Mouse (Mus musculus): ENCODE results near the gene Slc6a6. TPM values are rescaled to one million over a fixed set of nuclear protein-coding genes. Genes with fewer than 3 reads are reported as not detected.

Slc6a6 gene
- polyA plus RNA-seq, 1 experiment, result 109 TPM

DNA sequence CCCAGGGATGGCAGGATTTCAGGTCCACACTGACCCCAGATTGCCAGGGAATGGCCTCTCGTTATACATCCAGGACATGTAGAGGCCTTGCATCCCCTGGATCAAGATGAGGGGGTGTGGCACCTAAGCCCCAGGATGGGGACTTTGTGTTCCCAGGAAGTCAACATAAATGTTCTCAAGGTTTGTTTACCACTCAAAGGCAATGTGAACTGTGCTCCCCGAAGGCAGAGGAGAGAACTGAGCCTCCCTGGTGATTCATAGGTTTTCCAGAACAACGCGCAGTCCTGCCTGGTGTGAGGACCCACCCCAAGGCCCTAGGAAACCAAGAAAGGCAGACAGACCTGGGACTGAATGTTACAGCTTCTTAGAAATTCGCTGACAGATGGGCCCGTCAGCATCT, 18.6 kb upstream of the Slc6a6 start:
- Histone ChIP-seq H3K27me3 (ENCODE audit: control insufficient read depth, insufficient read depth, low read length, poor library complexity, severe bottlenecking) (no peaks in the 10 kb centered on the region), H3K36me3 (ENCODE audit: control insufficient read depth, insufficient read depth, low read length, poor library complexity, severe bottlenecking) (no peaks in the 10 kb centered on the region), H3K4me3 (ENCODE audit: low read depth, low read length) (no peak overlapping the region), H3K9ac (ENCODE audit: low read depth, poor library complexity, severe bottlenecking) (no peak overlapping the region), H3K27ac (ENCODE audit: insufficient read depth, low read length) (peak overlapping the region; percentile 8; the same call in 1 of the 2 replicates), H3K9me3 (replicated peaks; ENCODE audit: control insufficient read depth, insufficient read depth, low read length, poor library complexity, severe bottlenecking) (no peaks in the 10 kb centered on the region), H3K4me1 (ENCODE audit: control insufficient read depth, insufficient read depth, low read length) (peaks cover 4% of the 10 kb centered on the region)
- no peak for TF ChIP-seq CTCF (IDR thresholded peaks at IDR 0.05; ENCODE audit: low read depth, low read length)
- no peak for TF ChIP-seq EP300 (IDR thresholded peaks at IDR 0.05; ENCODE audit: insufficient read depth, low read depth, low read length)
- no peak for TF ChIP-seq POLR2A (IDR thresholded peaks at IDR 0.05; ENCODE audit: insufficient read depth, low read length)

- no peak for TF ChIP-seq EP300 (IDR thresholded peaks at IDR 0.05; ENCODE audit: insufficient read depth, low read depth, low read length)
- no peak for TF ChIP-seq CTCF (IDR thresholded peaks at IDR 0.05; ENCODE audit: low read depth, low read length)
- TF ChIP-seq POLR2A (IDR thresholded peaks at IDR 0.05; ENCODE audit: insufficient read depth, low read length), result no peak
- Histone ChIP-seq H3K4me3 (ENCODE audit: low read depth, low read length) (no peak overlapping the region), H3K27ac (ENCODE audit: insufficient read depth, low read length) (peak overlapping the region; percentile 8), H3K27me3 (ENCODE audit: control insufficient read depth, insufficient read depth, low read length, poor library complexity, severe bottlenecking) (no peaks in the 10 kb centered on the region), H3K4me1 (ENCODE audit: control insufficient read depth, insufficient read depth, low read length) (peaks cover 6% of the 10 kb centered on the region), H3K36me3 (ENCODE audit: control insufficient read depth, insufficient read depth, low read length, poor library complexity, severe bottlenecking) (no peaks in the 10 kb centered on the region), H3K9me3 (replicated peaks; ENCODE audit: control insufficient read depth, insufficient read depth, low read length, poor library complexity, severe bottlenecking) (no peaks in the 10 kb centered on the region), H3K9ac (ENCODE audit: low read depth, poor library complexity, severe bottlenecking) (no peak overlapping the region)
Observed at GRCm38 (mm10) chr6:91665990-91666700, 17.7 kb upstream of the Slc6a6 start.

- no peak overlapping the region for H3K27ac ChIP-seq (ENCODE audit: insufficient read depth, low read length)
- H3K9me3 ChIP-seq (replicated peaks; ENCODE audit: control insufficient read depth, insufficient read depth, low read length, poor library complexity, severe bottlenecking), result no peaks in the 10 kb centered on the region
- no peaks in the 10 kb centered on the region for H3K27me3 ChIP-seq (ENCODE audit: control insufficient read depth, insufficient read depth, low read length, poor library complexity, severe bottlenecking)
- no peak overlapping the region for H3K9ac ChIP-seq (ENCODE audit: low read depth, poor library complexity, severe bottlenecking)
- peaks cover 8% of the 10 kb centered on the region for H3K4me1 ChIP-seq (ENCODE audit: control insufficient read depth, insufficient read depth, low read length)
- no peak overlapping the region for H3K4me3 ChIP-seq (ENCODE audit: low read depth, low read length)
- no peaks in the 10 kb centered on the region for H3K36me3 ChIP-seq (ENCODE audit: control insufficient read depth, insufficient read depth, low read length, poor library complexity, severe bottlenecking)
- 0 out of 2 replicates have a peak, but pooled peaks have one; percentile 39 for TF ChIP-seq EP300 (IDR thresholded peaks at IDR 0.05; ENCODE audit: insufficient read depth, low read depth, low read length)
- TF ChIP-seq POLR2A (IDR thresholded peaks at IDR 0.05; ENCODE audit: insufficient read depth, low read length), result no peak
Observed at GRCm38 (mm10) chr6:91667141-91667540, 16.7 kb upstream of the Slc6a6 start.

DNA sequence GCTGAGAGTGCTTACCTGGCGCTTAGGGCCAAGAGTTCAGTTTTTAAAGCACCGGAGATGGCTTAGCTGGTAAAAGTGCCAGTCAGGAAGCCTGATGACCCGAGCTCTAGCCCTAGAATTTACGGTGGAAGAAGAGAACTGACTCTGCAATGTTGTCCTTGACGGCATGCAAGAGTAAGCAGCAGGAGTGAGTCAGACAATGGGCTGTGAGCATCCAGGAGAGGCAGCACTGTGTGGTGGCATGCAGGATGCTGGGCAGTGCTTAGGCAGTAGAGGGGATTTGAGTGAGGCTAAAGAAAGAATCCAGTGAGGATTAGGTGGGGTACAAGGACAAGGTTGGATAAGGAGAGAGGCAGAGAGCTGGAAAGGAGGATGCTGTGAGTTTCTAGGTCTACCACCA, 15.6 kb upstream of the Slc6a6 start:
- H3K36me3 ChIP-seq (ENCODE audit: control insufficient read depth, insufficient read depth, low read length, poor library complexity, severe bottlenecking), result no peaks in the 10 kb centered on the region
- TF ChIP-seq POLR2A (IDR thresholded peaks at IDR 0.05; ENCODE audit: insufficient read depth, low read length) (no peak), EP300 (IDR thresholded peaks at IDR 0.05; ENCODE audit: insufficient read depth, low read depth, low read length) (no peak), CTCF (IDR thresholded peaks at IDR 0.05; ENCODE audit: low read depth, low read length) (no peak)
- H3K27ac ChIP-seq (ENCODE audit: insufficient read depth, low read length), result peak overlapping the region; percentile 5; the same call in 1 of the 2 replicates

DNA sequence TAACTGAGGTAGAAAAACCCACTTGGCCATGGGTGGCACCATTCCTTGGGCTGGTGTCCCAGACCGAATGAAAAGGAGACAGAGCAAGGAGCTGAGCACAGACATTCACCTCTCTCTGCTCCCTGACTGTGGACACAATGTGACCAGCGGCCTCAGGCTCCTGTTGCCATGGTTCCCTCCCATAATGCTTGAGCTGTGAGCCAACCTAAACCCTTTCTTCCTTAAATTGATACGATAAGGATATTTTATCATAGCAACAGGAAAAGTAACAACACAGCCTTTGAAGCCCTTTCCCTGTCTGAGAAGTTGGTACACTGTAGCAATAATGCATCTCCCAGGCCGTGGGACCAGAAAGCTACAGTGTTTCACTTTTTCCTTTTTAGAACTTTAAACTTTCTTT, 14.6 kb upstream of the Slc6a6 start:
- Histone ChIP-seq H3K27ac (ENCODE audit: insufficient read depth, low read length) (peak overlapping the region; percentile 5; the same call in 1 of the 2 replicates), H3K9me3 (replicated peaks; ENCODE audit: control insufficient read depth, insufficient read depth, low read length, poor library complexity, severe bottlenecking) (no peaks in the 10 kb centered on the region), H3K9ac (ENCODE audit: low read depth, poor library complexity, severe bottlenecking) (no peak overlapping the region), H3K27me3 (ENCODE audit: control insufficient read depth, insufficient read depth, low read length, poor library complexity, severe bottlenecking) (no peaks in the 10 kb centered on the region), H3K36me3 (ENCODE audit: control insufficient read depth, insufficient read depth, low read length, poor library complexity, severe bottlenecking) (no peaks in the 10 kb centered on the region), H3K4me3 (ENCODE audit: low read depth, low read length) (no peak overlapping the region), H3K4me1 (ENCODE audit: control insufficient read depth, insufficient read depth, low read length) (peaks cover 8% of the 10 kb centered on the region)
- TF ChIP-seq CTCF (IDR thresholded peaks at IDR 0.05; ENCODE audit: low read depth, low read length), result no peak
- no peak for TF ChIP-seq EP300 (IDR thresholded peaks at IDR 0.05; ENCODE audit: insufficient read depth, low read depth, low read length)

More for the DNA sequence above, 15.6 kb upstream of the Slc6a6 start:
- H3K4me1 ChIP-seq (ENCODE audit: control insufficient read depth, insufficient read depth, low read length), result peaks cover 8% of the 10 kb centered on the region
- H3K27me3 ChIP-seq (ENCODE audit: control insufficient read depth, insufficient read depth, low read length, poor library complexity, severe bottlenecking), result no peaks in the 10 kb centered on the region
- no peak overlapping the region for H3K9ac ChIP-seq (ENCODE audit: low read depth, poor library complexity, severe bottlenecking)
- no peaks in the 10 kb centered on the region for H3K9me3 ChIP-seq (replicated peaks; ENCODE audit: control insufficient read depth, insufficient read depth, low read length, poor library complexity, severe bottlenecking)
- no peak overlapping the region for H3K4me3 ChIP-seq (ENCODE audit: low read depth, low read length)

- Histone ChIP-seq H3K4me3 (ENCODE audit: low read depth, low read length) (no peak overlapping the region), H3K27me3 (ENCODE audit: control insufficient read depth, insufficient read depth, low read length, poor library complexity, severe bottlenecking) (no peaks in the 10 kb centered on the region), H3K4me1 (ENCODE audit: control insufficient read depth, insufficient read depth, low read length) (peaks cover 5% of the 10 kb centered on the region), H3K9ac (ENCODE audit: low read depth, poor library complexity, severe bottlenecking) (no peak overlapping the region), H3K27ac (ENCODE audit: insufficient read depth, low read length) (peak overlapping the region; percentile 5; the same call in 1 of the 2 replicates), H3K36me3 (ENCODE audit: control insufficient read depth, insufficient read depth, low read length, poor library complexity, severe bottlenecking) (no peaks in the 10 kb centered on the region), H3K9me3 (replicated peaks; ENCODE audit: control insufficient read depth, insufficient read depth, low read length, poor library complexity, severe bottlenecking) (no peaks in the 10 kb centered on the region)
- peak; percentile 72 for TF ChIP-seq EP300 (IDR thresholded peaks at IDR 0.05; ENCODE audit: insufficient read depth, low read depth, low read length)
- no peak for TF ChIP-seq POLR2A (IDR thresholded peaks at IDR 0.05; ENCODE audit: insufficient read depth, low read length)
- TF ChIP-seq CTCF (IDR thresholded peaks at IDR 0.05; ENCODE audit: low read depth, low read length), result no peak
Observed at GRCm38 (mm10) chr6:91670224-91670623, 13.6 kb upstream of the Slc6a6 start.
